Mouse (Mus musculus): ENCODE measurements around the gene Clmn.

GRCm38 (mm10) chr12:104738446-104738845 lies 126.4 kb downstream of the Clmn start:
- TF ChIP-seq CTCF (IDR thresholded peaks at IDR 0.05; ENCODE audit: control insufficient read depth, insufficient read depth, insufficient read length) (no peak), USF1 (IDR thresholded peaks at IDR 0.05; ENCODE audit: low read depth) (no peak)
